Mouse (Mus musculus) spleen, adult 2 months (tissue): ENCODE data around the gene Xrcc6.

Experiments
- CTCF ChIP-seq: fragments of 200-500 bp; IDR thresholded peaks from 2 replicates; pipeline ENCODE4 v1.5.1; 2011; ENCODE audit warnings: mild to moderate bottlenecking, inconsistent platforms; ENCODE audit not compliant: insufficient read depth, insufficient read length, insufficient replicate concordance; ENCODE audit errors: extremely low read depth
- POLR2A ChIP-seq: fragments of 200-500 bp; IDR thresholded peaks from 2 replicates; pipeline ENCODE4 v1.6.1; 2011; ENCODE audit warnings: low read depth, low read length, inconsistent platforms

GRCm38 (mm10) chr15:82065511-82065910, 77.9 kb downstream of the Xrcc6 start:
- TF ChIP-seq POLR2A (no peak), CTCF (peak; percentile 49; the same call in 1 of the 2 replicates)
